Mouse (Mus musculus) testis, adult 2 months (tissue): ENCODE measurements around the gene Jazf1.

Experiments used
- CTCF ChIP-seq: fragments of 200-500 bp; IDR thresholded peaks from 2 replicates; pipeline ENCODE4 v1.5.1; 2012; ENCODE audit warnings: low read depth, mild to moderate bottlenecking, inconsistent platforms, low read length, moderate library complexity; ENCODE audit not compliant: control insufficient read depth, insufficient read depth, insufficient replicate concordance
- POLR2A ChIP-seq: fragments of 200-500 bp; IDR thresholded peaks from 2 replicates; pipeline ENCODE4 v1.6.1; 2012; ENCODE audit warnings: low read depth, mild to moderate bottlenecking, inconsistent platforms, low read length, moderate library complexity; ENCODE audit not compliant: control insufficient read depth

GRCm38 (mm10) chr6:53045501-53045900, 22.9 kb downstream of the Jazf1 start:
- TF ChIP-seq POLR2A, result no peak
- no peak for TF ChIP-seq CTCF
